In genomic region chr2:141388632-141389031, GRCm38 (mm10) we compare ENCODE assay signal across 22 mouse cellular contexts.
"Had no signal": no experiment of that assay in that cellular context is flagged by ENCODE, and none has a peak within 500 bp of the region (broad histone marks: within the 10 kb centered on the region; RNA-seq: fewer than 3 reads in every experiment).

No protein-coding gene starts in this region.

- ATAC-seq: liver, embryonic 12.5 days; midbrain, embryonic 13.5 days; midbrain, embryonic 16.5 days had no signal

- H3K4me2 ChIP-seq: limb, embryonic 13.5 days; liver, embryonic 12.5 days; liver, embryonic 15.5 days; lung, embryonic 15.5 days; midbrain, embryonic 13.5 days; neural tube, embryonic 13.5 days; stomach, embryonic 15.5 days had no signal

- H3K9ac ChIP-seq: limb, embryonic 13.5 days; liver, embryonic 12.5 days; liver, embryonic 15.5 days; lung, embryonic 15.5 days; midbrain, embryonic 13.5 days; neural tube, embryonic 13.5 days; stomach, embryonic 15.5 days had no signal

- H3K4me1 ChIP-seq: liver, embryonic 12.5 days; liver, embryonic 15.5 days; lung, embryonic 15.5 days; megakaryocyte, embryonic 14.5 days; midbrain, embryonic 13.5 days; neural tube, embryonic 13.5 days; stomach, embryonic 15.5 days had no signal

- H3K9me3 ChIP-seq: limb, embryonic 10.5 days; limb, embryonic 13.5 days; liver, embryonic 12.5 days; liver, embryonic 15.5 days; lung, embryonic 15.5 days; megakaryocyte, embryonic 14.5 days; midbrain, embryonic 10.5 days; midbrain, embryonic 13.5 days; neural tube, embryonic 13.5 days; stomach, embryonic 15.5 days had no signal

- DNase-seq: kidney, adult 11 months; kidney, postnatal 25 days; liver; lung, adult 18-20 months; lung, postnatal 10 days; retina, postnatal 1 day; right cerebral cortex, postnatal 25 days; spleen, adult 18-20 months; thymus, postnatal 36 days had no signal

- H3K36me3 ChIP-seq: limb, embryonic 10.5 days; limb, embryonic 13.5 days; liver, embryonic 12.5 days; liver, embryonic 15.5 days; lung, embryonic 15.5 days; midbrain, embryonic 10.5 days; midbrain, embryonic 13.5 days; neural tube, embryonic 13.5 days; stomach, embryonic 15.5 days had no signal

- H3K27me3 ChIP-seq: limb, embryonic 13.5 days; liver, embryonic 12.5 days; liver, embryonic 15.5 days; lung, embryonic 15.5 days; megakaryocyte, embryonic 14.5 days; midbrain, embryonic 13.5 days; neural tube, embryonic 13.5 days; stomach, embryonic 15.5 days had no signal

- H3K4me3 ChIP-seq: limb, embryonic 10.5 days; limb, embryonic 13.5 days; liver, embryonic 12.5 days; liver, embryonic 15.5 days; lung, embryonic 15.5 days; megakaryocyte, embryonic 14.5 days; midbrain, embryonic 10.5 days; midbrain, embryonic 13.5 days; myocyte; neural tube, embryonic 13.5 days; stomach, embryonic 15.5 days had no signal

- H3K27ac ChIP-seq: kidney, postnatal 0 days; limb, embryonic 10.5 days; limb, embryonic 13.5 days; liver, embryonic 12.5 days; liver, embryonic 15.5 days; lung, embryonic 15.5 days; midbrain, embryonic 10.5 days; midbrain, embryonic 13.5 days; neural tube, embryonic 13.5 days; stomach, embryonic 15.5 days had no signal
